Mouse (Mus musculus): ENCODE measurements at regions not wholly inside any gene's neighbourhood (a gene's known extent, or its start where the extent isn't known, plus 50 kb on each side); places are given as distances from the start of the nearest gene placed in this dataset.

- TF ChIP-seq CTCF (IDR thresholded peaks at IDR 0.05; ENCODE audit: low read depth, low read length) = no peak
- no peak for TF ChIP-seq POLR2A (IDR thresholded peaks at IDR 0.05; ENCODE audit: borderline replicate concordance, low read depth, low read length)
Measured at GRCm38 (mm10) chr8:26808111-26808651, 168.9 kb upstream of the Zfp703 start.
